Mouse (Mus musculus): ENCODE measurements around the gene Cutc.

Cutc gene

DNA sequence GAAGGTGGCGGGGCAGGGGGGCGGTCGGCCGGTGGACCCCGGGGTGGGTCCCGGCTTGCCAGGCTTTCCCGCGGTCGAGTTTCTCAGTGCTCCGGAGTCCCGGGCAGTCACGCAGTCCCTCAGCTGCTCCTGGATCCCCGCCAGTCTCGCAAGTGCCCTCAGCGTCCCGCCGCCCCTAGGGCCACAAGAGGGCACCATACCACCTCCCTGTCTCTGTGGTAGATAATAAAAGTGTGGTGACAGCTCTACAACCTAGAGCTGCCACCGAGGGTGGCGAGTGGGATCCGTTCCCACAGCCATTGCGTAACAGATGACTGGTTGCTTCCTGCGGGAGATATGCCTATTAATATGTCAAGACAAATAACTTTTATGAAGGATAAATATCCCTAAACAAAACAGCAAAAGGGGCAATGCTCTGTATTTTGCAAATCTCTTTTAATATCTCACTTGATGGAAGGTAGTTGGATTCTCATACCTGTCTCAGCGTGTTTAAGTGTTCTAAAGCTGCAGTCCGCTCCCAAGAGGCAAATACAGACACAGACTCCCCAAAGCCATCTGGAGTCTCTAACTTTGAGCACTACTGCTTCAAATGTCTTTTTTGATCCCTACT is 535 bp downstream of the Cutc start:
- peak; percentile 65 for DNase-seq (ENCODE audit: low read depth)

DNA sequence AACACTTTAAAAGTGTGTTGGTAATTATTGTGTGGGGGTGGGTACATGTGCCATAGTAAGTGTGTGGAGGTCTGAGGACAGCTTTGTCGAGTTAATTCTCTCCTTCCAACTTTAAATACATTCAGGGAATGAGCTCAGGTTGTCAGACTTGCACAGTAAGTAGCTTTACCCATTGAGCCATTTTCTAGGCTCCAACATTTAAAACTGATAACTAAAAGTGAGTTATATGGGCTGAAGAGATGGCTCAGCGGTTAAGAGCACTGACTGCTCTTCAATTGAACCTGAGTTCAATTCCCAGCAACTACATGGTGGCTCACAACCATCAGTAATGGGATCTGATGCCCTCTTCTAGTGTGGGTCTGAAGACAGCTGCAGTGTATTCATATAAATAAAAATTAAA is 1.4 kb downstream of the Cutc start:
- no peak for DNase-seq (ENCODE audit: low read depth)

DNA sequence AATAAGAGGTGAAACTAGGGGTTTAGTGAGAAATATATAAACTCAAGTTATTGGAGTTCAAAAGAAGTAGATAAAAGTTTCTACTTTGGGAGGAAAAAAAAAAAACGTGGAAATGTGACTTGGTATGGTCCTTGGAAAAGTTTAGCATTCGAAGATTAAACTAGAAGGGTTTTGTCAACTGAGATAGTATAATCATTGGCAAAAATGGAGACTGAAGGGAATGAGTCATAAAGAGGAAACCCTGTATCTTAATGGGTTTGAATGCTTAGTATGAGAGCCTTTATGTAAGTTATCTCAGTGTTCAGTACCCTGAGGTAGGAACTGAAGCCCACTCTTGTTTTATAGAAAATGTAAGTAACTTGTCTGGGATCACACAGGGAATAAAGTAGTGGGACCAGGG is 2.1 kb downstream of the Cutc start:
- DNase-seq (ENCODE audit: low read depth) = no peak

DNA sequence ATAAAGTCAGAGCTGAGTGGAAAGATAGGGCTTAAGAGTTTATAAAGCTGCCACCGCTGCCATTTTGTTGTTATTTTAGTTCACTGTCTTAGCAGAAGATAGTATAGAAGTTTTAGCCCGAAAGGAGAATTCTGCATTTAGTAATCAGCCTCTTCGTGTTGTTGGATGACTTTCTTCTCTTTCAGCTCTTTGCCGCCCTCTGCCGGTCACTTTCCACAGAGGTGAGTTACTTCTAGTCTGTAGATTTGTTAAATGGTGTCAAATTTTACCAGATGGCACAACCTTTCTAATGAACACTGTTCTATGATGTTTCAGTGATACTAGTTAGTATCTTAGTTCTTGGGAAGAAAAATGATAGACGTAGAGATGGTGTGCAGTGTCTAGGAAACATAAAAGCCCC is 7.7 kb downstream of the Cutc start:
- peak; percentile 31 for DNase-seq (ENCODE audit: low read depth)

DNA sequence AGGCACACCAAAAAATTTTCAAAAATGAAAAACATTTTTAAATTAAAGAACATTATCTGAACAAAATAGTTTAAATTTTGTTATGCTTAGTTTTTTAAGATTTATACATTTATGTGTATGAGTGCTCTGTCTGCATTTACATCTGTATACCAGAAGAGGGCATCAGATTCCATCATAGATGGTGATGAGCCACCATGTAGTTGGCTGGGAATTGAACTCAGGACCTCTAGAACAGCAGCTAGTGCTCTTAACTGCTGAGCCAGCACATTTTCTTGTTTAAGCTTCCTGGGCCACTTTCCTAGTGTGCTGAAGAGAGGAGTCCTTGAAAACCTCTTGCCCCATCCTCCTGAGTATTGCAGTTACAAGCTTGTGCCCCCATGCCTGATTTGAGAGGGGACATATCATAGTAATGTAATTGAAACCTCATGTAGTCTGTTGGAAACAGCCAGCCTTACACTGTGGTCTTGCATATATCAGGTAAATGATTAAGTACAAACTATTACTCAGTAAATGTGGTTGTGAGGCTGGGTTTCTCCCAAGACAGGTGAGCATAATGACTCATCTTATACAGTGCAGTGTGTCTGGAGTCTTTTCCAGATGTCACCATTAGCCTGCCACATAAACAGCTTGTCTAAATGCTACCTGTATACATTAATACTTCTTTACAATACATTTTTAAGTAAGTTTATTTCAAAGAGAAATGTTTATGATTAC is 8.9 kb downstream of the Cutc start:
- no peak for DNase-seq (ENCODE audit: low read depth)

DNA sequence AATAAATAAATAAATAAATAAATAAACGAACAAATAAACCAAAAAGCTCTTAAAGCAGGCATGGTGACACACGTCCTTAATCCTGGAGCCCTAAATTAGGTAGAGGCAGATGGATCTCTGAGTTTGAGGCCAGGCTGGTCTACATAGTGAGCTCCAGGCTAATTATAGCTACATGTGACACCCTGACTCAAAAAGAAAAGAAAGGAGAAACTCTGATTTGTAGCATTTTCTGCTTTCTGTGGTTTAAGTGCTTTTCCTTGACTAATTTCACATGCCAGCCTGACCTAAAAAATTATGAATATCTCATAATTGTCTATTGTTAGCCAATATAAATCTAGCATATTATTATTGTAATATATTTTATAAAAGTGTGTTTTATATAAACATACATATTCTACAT is 9.6 kb downstream of the Cutc start:
- DNase-seq (ENCODE audit: low read depth) = no peak

DNA sequence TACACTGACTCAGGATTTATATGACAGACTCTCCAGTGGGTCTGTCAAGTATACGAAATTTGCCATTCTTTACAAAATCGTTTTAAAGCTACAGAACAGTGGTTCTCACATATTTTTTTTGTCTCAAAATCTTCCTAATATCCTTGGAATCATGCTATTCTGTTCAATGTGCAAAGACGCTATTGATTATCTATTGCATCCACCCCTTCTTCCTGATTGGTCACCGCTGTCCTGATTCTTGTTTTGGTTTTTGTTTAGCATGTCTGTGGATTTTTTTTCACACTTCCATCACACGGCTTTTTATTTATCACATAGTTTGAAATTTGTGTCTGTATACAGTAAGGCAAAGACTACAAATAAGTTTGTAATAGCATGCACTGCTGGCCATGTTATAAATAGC is 13.7 kb downstream of the Cutc start:
- DNase-seq (ENCODE audit: low read depth) = no peak

DNA sequence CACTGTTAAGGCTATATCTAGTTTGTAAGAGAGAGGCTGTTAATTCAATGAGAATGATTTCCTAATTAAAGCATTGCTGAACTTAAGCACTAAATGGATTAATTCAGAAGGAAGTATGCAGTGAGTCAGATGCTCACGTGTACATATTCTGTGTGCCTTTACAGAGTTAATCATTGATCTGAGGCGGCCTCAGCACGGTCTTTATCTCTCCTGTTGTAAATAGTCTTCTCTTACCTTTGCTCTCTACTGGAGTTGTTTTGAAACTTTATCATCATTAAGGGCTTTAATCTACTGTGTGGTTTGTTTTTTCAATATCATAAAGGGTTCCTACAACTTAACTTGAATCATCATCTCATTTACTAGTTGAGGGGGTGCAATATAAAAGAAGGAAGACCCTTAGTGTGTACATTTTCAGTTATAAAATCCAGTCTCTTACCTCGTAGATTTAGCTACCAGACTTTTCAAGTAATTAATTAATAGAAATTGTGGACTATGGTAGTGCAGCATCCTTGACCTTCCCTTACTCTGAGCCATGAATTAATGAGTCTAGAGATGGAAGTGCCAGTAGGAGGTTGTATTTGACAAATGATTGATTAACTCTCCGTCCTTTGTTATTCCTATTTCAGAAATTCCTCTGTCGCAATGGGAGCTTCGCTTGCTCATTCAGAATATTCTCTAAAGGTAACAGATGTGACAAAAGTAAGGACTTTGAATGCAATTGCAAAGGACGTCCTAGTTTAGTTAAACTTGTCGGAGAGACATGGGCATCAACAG is 14.9 kb downstream of the Cutc start:
- no peak for DNase-seq (ENCODE audit: low read depth)

DNA sequence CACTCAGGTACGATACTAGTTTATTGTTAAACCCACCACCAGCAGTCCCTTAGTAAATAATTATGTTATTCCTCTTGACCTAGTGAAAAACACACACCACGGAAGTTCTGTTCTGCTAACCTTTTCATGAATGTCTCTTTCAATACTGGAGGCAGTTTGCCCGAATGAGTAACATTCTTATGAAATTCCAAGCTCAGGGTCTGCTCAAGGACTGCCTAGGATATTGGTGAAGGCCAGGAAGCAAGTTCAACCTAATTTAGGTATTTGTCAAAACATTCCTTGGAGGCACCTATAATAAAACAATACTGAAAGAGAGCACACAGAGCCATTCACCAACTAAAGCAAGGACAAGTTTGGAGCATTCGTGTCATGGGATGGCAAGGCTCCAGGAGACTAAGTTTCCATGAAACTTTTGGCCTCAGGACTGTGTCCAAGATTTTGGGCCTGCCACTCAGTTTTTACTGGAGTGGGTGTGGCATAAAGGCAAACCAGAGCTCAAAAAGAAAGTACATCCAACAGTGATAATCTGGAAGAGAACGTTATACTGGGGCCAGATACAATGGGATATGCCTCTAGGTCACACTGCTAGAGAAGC is 16.7 kb downstream of the Cutc start:
- no peak for DNase-seq (ENCODE audit: low read depth)

DNA sequence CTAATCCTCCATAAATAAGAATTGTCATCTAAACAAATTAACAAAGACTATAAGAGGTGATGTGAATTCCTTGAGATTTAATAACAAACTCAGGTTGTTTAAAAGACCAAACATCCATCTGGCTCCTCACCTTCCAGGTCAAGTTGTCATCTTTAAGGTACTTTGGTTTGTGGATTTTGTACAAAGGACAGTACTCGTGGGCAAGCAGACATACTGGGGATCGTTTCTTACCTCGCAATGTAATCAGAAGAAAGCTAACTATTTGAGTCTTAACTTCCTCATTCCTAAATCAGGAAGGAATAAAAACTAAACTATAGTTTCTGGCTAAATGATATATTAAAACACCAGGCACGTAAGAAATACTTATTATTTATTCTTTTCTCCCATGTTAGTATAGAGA is 17.8 kb downstream of the Cutc start:
- no peak for DNase-seq (ENCODE audit: low read depth)

DNA sequence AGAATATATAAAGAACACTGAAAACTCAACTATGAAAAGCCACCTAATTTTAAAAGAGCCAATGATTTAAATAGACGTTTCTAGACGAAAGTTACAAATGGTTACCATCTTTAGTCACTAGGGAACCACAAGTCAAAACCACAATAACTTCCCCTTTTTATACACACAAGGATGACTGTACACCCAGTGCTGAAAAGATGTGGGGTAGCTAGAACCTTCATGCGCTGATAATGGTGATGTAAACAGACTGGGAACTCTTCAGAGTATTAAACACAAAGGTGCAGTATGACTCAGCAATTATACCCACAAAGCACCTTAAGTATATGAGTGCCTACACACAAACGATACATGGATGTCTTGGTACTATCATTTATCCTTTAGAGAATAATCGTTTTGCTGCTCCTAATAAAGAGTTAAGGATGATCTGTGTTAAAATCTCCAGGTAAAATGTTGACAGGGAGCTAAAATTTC is 18.7 kb downstream of the Cutc start:
- no peak for DNase-seq (ENCODE audit: low read depth)

DNA sequence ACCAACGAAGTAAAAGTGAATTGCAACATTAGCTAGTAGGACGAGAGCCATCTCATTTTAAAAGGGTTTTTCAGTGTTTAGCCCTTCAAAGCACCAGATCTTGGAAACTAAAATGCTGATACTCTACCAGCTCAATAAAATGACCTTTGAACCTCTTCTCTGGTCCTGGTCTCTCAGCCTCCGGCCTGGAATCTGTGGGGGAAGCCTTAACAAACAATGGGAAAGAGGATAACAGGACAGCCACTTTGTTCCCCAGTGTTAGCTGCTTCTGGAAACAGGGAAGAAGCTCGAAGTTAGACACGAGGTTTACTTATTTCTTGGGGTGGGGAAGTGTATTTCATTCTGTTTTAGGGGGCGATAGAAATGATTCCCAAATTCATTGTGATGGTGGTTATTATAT is 19.5 kb downstream of the Cutc start:
- DNase-seq (ENCODE audit: low read depth) = no peak

DNA sequence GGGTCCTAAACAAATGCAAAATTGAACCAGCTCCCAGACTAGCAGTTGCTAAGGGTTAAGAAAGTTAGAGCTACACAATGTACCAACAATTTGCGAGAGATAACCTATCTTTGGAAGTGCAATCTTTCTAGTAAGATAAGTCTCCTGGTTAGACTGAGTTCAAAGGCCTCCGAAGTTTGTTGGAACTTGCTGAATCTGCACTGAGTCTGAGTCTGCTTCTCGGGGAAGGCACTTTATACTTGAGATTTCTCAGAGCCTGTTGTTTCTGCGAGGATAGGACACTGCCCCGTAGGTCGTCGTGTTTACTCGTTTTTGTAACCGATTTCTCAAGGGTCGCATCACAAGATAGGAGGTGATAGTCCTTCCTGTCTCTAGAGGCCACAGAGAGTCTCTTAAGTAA is 22.6 kb downstream of the Cutc start:
- DNase-seq (ENCODE audit: low read depth) = no peak

DNA sequence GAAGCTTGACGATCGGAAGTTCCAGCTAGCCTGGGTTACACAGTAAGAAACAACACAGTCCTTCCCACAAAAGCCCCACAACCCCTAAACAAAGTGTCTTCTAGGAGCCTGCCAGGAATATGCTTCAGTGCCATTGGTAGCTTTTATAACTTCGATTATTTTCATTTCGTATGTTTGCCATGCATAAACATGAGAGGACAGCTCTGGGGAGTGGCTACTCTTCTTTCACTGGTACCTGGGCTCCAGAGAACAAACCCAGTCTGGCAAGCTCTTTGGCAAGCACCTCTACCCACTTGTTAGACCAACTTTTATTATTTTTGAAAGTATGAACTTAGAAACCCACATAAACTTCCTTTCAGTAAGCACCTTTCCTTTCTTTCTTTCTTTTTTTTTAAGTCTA is 23.8 kb downstream of the Cutc start:
- no peak for DNase-seq (ENCODE audit: low read depth)

DNA sequence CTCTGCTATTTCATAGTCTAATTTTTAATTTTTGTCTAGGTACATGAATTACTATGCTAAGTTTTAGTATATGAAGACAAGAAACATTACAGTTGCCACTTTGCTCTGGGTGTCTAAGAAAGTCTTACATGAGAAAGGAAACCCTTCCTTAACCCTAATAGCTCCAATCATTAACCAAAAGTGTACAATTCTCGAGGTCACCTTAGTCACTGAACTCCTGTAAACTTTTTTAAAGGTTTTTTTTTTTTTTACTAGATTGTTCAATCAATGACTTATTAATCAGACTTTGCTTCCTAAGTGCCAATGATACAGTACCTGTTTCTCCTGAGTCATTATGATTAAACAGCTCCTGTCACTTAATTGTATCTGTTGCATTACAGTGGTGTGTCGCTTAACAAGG is 24.5 kb downstream of the Cutc start:
- no peak for DNase-seq (ENCODE audit: low read depth)

DNA sequence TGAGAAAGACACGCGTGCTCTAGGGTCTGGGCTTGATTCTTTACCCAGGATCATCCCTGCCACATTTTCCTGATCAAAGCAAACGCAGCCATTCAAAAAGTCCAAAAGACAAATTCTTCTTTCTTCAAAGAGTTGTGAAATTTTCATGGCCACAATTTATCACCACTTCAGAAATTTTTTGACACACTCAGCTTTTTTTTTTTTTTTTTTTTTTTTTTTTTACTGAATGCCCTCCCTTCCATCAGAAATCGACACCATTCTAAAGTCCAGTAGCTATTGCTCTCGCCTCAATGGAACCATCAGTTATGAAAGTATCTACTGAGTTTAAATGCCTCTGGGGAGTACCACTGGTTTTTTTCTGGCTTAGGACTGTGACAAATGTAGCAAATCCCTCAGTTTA is 27.6 kb downstream of the Cutc start:
- no peak for DNase-seq (ENCODE audit: low read depth)

DNA sequence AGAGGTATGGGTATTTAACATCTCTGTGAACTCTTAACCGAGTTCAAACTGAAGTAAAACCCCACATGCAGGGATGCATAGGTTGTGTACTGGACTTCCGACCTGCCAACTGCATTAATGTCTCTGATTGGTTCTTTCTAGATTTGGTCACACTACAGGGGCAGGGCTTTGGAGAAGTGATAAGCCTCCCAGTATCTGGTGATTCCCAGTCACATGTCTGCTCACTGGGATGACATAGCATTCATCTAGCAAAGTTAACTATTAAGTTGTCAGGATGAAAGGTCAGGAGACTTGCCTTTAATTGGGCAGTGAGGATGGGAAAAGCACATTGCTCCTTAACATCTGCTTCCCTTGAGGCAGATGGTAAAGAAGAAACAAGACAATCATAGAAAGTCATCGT is 29.2 kb downstream of the Cutc start, which contains the start of gene Abcc2:
Abcc2 (plus strand) TSS at position 213 of the 400 bp plus-strand sequence.
- DNase-seq (ENCODE audit: low read depth) = no peak

DNA sequence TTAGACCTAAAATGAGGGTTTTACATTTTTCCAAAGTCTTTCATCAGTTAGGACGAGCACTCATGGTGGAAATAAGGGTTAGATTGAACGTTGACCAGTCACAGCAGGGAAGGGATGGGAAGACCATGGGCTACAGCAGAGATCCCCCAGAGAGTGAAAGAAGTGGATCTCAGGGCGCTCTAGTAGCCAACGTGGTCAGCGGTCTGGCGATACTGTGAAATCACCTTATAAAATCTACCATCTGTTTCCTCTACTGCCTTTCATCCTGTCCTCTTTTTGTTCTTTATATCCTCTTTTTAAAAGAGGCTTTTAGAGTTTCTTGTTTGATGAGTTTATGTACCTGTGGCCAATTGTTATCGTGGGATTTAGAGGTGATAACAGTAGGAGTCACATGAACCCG is 32.0 kb downstream of the Cutc start:
- DNase-seq (ENCODE audit: low read depth) = no peak

DNA sequence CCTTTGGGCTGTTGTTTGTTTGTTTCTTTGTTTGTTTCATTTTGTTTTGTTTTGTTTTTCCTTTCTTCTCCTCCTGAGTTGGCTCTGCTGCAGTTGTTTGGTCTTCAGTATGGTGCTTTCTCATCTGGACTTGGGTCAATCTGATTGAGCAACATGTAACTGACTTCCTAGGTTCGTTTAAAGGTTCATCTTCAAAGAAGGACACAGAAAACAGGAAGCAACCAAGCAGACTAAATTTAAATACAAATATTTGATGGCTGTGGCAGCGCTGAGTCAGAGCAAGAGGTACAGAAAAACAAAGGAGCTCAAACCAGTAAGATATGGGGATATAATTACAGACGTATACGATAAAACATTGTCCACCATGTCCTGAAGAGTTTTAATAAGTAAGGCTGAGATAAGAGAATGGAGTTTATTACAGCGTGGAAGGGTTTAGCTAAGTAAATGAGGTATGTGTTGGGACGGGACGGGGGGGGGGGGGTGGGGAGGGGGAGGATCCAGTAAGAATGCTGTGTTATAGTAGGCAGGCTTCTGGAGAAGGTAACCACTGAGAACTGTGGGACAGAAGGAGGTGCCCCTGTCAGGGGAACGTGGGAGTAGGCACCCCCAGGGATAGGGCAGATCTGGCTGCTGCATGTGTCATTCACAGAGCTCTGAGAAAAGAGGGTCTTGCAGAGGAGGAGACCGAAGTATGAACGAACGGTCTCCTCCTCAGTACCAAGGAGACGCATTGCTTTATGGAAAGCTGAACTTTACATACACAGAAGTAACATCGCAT is 33.6 kb downstream of the Cutc start:
- DNase-seq (ENCODE audit: low read depth) = no peak

DNA sequence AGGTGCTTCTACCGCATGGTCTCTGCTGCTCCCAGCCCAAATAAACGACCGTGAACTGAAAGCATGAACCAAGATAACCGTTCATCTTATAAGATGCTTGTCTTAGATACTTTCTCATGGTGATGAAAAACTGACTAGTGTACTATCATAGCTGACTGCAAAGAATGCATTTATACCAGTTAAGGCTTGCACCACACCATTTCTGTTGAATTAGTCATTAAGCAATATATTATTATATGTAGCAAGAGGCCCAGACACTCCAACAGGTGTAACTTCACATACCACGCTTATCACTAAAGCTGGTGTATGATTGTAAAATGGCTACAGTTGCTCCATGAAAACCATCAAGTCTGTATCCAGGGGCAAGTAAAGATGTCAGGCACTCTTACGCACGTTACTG is 37.0 kb downstream of the Cutc start:
- DNase-seq (ENCODE audit: low read depth) = no peak

DNA sequence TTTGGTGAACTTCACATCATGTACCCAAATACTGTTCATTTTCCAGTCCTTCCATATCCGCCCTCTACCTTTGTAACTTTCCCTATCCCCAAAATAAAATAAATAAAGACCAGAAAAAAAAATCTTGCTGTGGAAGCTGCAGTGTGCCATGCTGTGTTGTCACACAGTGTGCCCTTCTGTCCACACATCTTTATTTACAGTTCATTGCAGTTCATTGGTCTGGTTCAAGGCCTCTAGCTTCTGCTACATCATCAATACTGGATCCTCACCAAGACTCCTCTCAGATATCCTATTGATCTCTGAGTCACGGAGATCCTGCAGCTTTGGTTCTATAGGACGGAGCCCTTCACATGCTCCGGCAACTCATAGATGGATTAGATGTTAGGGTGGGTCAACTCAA is 39.7 kb downstream of the Cutc start:
- DNase-seq (ENCODE audit: low read depth) = no peak

DNA sequence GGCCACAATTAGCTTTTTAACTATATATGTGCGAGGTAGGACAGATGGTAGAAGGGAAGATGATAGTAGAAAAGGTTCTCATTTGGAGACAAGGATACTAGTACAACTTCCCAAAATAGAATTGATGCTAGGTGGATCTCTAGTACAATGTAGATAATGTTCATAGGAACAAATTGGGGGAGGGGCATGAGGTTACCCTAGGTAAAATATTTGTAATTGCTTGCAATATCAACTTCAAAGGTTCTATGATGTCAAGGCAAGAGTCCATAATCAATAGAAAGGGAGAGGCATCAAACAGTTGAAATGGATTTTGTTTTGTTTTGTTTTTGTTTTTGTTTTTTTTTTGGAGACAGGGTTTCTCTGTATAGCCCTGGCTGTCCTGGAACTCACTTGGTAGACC is 41.2 kb downstream of the Cutc start:
- DNase-seq (ENCODE audit: low read depth) = no peak
